Mouse (Mus musculus): ENCODE measurements at regions not wholly inside any gene's neighbourhood (a gene's known extent, or its start where the extent isn't known, plus 50 kb on each side); places are given as distances from the start of the nearest gene placed in this dataset.

- WGBS = 90% methylated on average over 6 of the region's 6 CpGs
- no peaks in the 10 kb centered on the region for H3K36me3 ChIP-seq (replicated peaks)
- no peak overlapping the region for H3K27ac ChIP-seq
- no peak overlapping the region for H3K9ac ChIP-seq
- no peaks in the 10 kb centered on the region for H3K9me3 ChIP-seq
- H3K4me3 ChIP-seq (replicated peaks) = no peak overlapping the region
- ATAC-seq (ENCODE audit: low FRiP score) = no peak
- H3K27me3 ChIP-seq = no peaks in the 10 kb centered on the region
- no peaks in the 10 kb centered on the region for H3K4me1 ChIP-seq
- H3K4me2 ChIP-seq = no peak overlapping the region
Measured at GRCm38 (mm10) chr10:25064701-25065362, 137.5 kb upstream of the Arg1 start.

GRCm38 (mm10) chr10:25061402-25062055 lies 134.2 kb upstream of the Arg1 start:
- H3K9me3 ChIP-seq = no peaks in the 10 kb centered on the region
- no peaks in the 10 kb centered on the region for H3K4me1 ChIP-seq
- 69% methylated on average over 13 of the region's 13 CpGs for WGBS
- H3K27me3 ChIP-seq = no peaks in the 10 kb centered on the region
- no peak for ATAC-seq (ENCODE audit: low FRiP score)
- no peak overlapping the region for H3K27ac ChIP-seq
- no peak overlapping the region for H3K9ac ChIP-seq
- no peak overlapping the region for H3K4me2 ChIP-seq
- H3K36me3 ChIP-seq (replicated peaks) = no peaks in the 10 kb centered on the region
- H3K4me3 ChIP-seq (replicated peaks) = no peak overlapping the region

DNA sequence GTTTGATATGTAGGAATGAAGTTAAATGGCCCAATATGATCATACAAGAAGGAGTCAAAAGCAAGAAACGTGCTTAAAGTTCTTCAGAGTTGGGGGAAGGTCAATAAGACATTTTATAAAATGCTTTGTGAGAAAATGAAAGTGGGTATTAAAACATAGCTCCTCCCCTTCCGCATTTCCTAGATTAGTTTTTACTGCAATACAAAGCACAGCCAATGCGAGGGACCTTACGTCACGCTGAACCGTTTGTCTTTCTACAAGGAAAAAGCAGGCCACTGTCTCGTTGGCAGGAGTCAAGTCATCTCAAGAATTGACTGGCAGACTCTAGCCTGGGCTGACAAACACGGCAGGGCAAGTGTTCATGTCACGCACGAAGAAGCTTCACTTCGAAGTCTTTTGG lies 131.4 kb upstream of the Arg1 start:
- no peak overlapping the region for H3K27ac ChIP-seq
- no peak overlapping the region for H3K4me3 ChIP-seq (replicated peaks)
- H3K36me3 ChIP-seq (replicated peaks) = no peaks in the 10 kb centered on the region
- no peaks in the 10 kb centered on the region for H3K27me3 ChIP-seq
- no peak overlapping the region for H3K4me2 ChIP-seq
- 87% methylated on average over 11 of the region's 11 CpGs for WGBS
- H3K4me1 ChIP-seq = no peaks in the 10 kb centered on the region
- no peak overlapping the region for H3K9ac ChIP-seq
- no peak for ATAC-seq (ENCODE audit: low FRiP score)
- H3K9me3 ChIP-seq = no peaks in the 10 kb centered on the region

DNA sequence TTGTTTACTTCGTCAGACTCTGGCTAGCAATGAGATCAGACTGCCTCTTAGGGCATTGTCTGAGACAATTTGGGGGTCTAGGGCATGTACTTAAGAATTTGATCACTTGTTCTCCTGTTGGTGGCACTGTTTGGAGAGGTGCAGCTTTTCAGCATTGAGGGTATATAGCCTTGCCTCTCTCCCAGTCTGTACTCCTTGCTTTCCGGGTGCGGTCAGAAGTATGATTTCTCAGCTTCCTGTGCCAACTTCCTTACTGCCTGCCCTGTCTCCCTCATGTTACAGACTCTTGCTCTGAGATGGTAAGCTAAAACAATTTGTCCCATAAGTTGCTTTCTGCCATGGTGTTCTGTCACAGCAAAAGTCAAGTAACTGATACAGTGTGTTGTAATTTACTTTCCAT lies 124.7 kb upstream of the Arg1 start:
- Histone ChIP-seq H3K9ac (no peak overlapping the region), H3K9me3 (no peaks in the 10 kb centered on the region), H3K27ac (no peak overlapping the region), H3K4me2 (no peak overlapping the region), H3K27me3 (no peaks in the 10 kb centered on the region), H3K4me3 (replicated peaks) (no peak overlapping the region), H3K36me3 (replicated peaks) (no peaks in the 10 kb centered on the region), H3K4me1 (no peaks in the 10 kb centered on the region)
- 65% methylated on average over 3 of the region's 3 CpGs for WGBS
- ATAC-seq (ENCODE audit: low FRiP score) = no peak

GRCm38 (mm10) chr10:25051368-25051874 lies 124.1 kb upstream of the Arg1 start:
- no peak overlapping the region for H3K27ac ChIP-seq
- no peak overlapping the region for H3K4me2 ChIP-seq
- no peaks in the 10 kb centered on the region for H3K36me3 ChIP-seq (replicated peaks)
- no peaks in the 10 kb centered on the region for H3K27me3 ChIP-seq
- no peaks in the 10 kb centered on the region for H3K4me1 ChIP-seq
- ATAC-seq (ENCODE audit: low FRiP score) = no peak
- WGBS = 81% methylated on average over 5 of the region's 5 CpGs
- H3K9me3 ChIP-seq = no peaks in the 10 kb centered on the region
- H3K9ac ChIP-seq = no peak overlapping the region
- no peak overlapping the region for H3K4me3 ChIP-seq (replicated peaks)

GRCm38 (mm10) chr10:25041221-25041620 lies 113.9 kb upstream of the Arg1 start:
- no peak overlapping the region for H3K4me3 ChIP-seq (replicated peaks)
- H3K4me1 ChIP-seq = no peaks in the 10 kb centered on the region
- no peak for ATAC-seq (ENCODE audit: low FRiP score)
- no peaks in the 10 kb centered on the region for H3K36me3 ChIP-seq (replicated peaks)
- H3K27me3 ChIP-seq = no peaks in the 10 kb centered on the region
- H3K4me2 ChIP-seq = no peak overlapping the region
- no peak overlapping the region for H3K9ac ChIP-seq
- no peaks in the 10 kb centered on the region for H3K9me3 ChIP-seq
- 90% methylated on average over 4 of the region's 4 CpGs for WGBS
- H3K27ac ChIP-seq = no peak overlapping the region

DNA sequence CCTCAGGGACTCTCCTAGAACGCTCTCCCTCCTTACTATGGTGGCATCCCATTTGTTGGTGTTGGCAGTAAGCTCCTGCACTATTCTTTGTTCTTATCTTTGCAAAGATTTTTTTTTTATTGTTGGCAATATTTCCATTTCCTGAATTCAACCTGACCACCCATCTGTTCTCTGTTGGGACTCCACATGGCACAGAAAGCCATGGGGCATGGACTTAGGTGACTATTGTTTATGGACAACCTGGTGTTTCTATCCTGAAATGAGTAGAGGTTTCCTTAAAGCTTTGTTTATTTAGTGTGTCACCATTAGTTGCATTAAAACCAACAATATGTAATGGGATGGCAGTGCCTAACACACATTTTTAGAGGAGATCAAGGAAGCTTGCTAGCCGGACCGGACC lies 112.6 kb upstream of the Arg1 start:
- 89% methylated on average over 3 of the region's 3 CpGs for WGBS
- ATAC-seq (ENCODE audit: low FRiP score) = no peak

DNA sequence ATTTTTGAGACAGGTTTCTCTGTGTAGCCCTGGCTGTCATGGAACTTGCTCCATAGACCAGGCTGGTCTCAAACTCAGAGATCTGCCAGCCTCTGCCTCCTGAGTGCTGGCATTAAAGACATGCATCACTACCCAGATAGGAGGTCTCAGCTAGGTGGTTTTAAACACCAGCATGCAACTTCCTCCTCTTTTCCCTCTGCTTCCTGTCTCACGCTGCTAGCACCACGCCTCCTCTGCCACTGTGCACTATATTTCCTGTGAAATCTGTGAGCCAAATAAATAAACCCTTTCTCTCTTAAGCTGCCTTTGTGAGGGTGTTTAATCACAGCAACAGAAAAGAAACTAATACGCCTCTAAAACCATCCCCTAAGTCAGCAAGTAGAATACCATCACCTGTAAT lies 109.6 kb upstream of the Arg1 start:
- Histone ChIP-seq H3K9me3 (no peaks in the 10 kb centered on the region), H3K27ac (no peak overlapping the region), H3K4me1 (no peaks in the 10 kb centered on the region), H3K36me3 (replicated peaks) (no peaks in the 10 kb centered on the region), H3K4me2 (no peak overlapping the region), H3K27me3 (no peaks in the 10 kb centered on the region), H3K9ac (no peak overlapping the region), H3K4me3 (replicated peaks) (no peak overlapping the region)
- WGBS = 82% methylated on average over 3 of the region's 3 CpGs
- ATAC-seq (ENCODE audit: low FRiP score) = no peak

More for the DNA sequence above, 112.6 kb upstream of the Arg1 start:
- Histone ChIP-seq H3K4me1 (no peaks in the 10 kb centered on the region), H3K36me3 (replicated peaks) (no peaks in the 10 kb centered on the region), H3K4me3 (replicated peaks) (no peak overlapping the region), H3K27me3 (no peaks in the 10 kb centered on the region), H3K9ac (no peak overlapping the region), H3K9me3 (no peaks in the 10 kb centered on the region), H3K4me2 (no peak overlapping the region), H3K27ac (no peak overlapping the region)

- Histone ChIP-seq H3K4me1 (no peaks in the 10 kb centered on the region), H3K27me3 (no peaks in the 10 kb centered on the region), H3K36me3 (replicated peaks) (no peaks in the 10 kb centered on the region), H3K9me3 (no peaks in the 10 kb centered on the region), H3K27ac (no peak overlapping the region), H3K9ac (no peak overlapping the region), H3K4me3 (replicated peaks) (no peak overlapping the region), H3K4me2 (no peak overlapping the region)
- ATAC-seq (ENCODE audit: low FRiP score) = no peak
- WGBS = 74% methylated on average over 6 of the region's 6 CpGs
Measured at GRCm38 (mm10) chr10:25035363-25035762, 108.1 kb upstream of the Arg1 start.

- Histone ChIP-seq H3K9me3 (no peaks in the 10 kb centered on the region), H3K4me2 (no peak overlapping the region), H3K36me3 (replicated peaks) (no peaks in the 10 kb centered on the region), H3K27ac (no peak overlapping the region), H3K9ac (no peak overlapping the region), H3K4me1 (0 out of 2 replicates have a peak, but pooled peaks cover 4% of the 10 kb centered on the region), H3K27me3 (no peaks in the 10 kb centered on the region), H3K4me3 (replicated peaks) (no peak overlapping the region)
- WGBS = 87% methylated on average over 1 of the region's 1 CpGs
- ATAC-seq (ENCODE audit: low FRiP score) = no peak
Measured at GRCm38 (mm10) chr10:25032625-25033024, 105.3 kb upstream of the Arg1 start.

DNA sequence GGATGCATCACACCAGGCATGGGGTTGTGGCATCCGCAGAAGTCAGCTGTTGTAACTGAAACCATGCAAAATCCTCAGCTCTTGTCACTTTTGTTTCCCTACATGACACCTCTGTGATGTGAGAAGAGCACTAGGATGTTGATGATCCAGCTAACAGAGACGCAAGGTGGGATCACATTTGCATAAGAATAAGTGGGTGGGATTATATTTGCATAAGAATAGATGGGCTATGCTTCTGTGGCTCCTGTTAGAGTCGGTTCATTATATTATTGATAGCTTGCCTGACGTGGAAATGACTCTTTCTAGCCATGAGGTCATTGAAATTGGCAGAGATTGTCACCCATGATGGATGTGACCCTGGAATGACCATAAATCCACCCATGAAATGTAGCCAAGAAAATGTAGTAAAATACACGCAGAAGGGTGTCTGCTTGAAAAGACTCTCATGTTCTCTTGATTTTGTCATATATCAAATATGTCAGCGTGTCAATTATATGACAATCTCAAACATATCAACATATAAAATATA lies 102.2 kb upstream of the Arg1 start:
- Histone ChIP-seq H3K4me3 (replicated peaks) (no peak overlapping the region), H3K4me2 (no peak overlapping the region), H3K27ac (no peak overlapping the region), H3K36me3 (replicated peaks) (no peaks in the 10 kb centered on the region), H3K27me3 (no peaks in the 10 kb centered on the region), H3K4me1 (peaks cover 6% of the 10 kb centered on the region; the same call in 1 of the 2 replicates), H3K9me3 (no peaks in the 10 kb centered on the region; the same call in 1 of the 2 replicates), H3K9ac (no peak overlapping the region)
- no peak for ATAC-seq (ENCODE audit: low FRiP score)
- WGBS = 43% methylated on average over 6 of the region's 6 CpGs

- H3K9ac ChIP-seq = no peak overlapping the region
- peak; percentile 86 for ATAC-seq (ENCODE audit: low FRiP score)
- H3K4me3 ChIP-seq (replicated peaks) = no peak overlapping the region
- no peak overlapping the region for H3K4me2 ChIP-seq
- no peaks in the 10 kb centered on the region; the same call in 1 of the 2 replicates for H3K9me3 ChIP-seq
- no peaks in the 10 kb centered on the region for H3K36me3 ChIP-seq (replicated peaks)
- H3K27ac ChIP-seq = peak overlapping the region; percentile 37; the same call in 1 of the 2 replicates
- H3K4me1 ChIP-seq = peaks cover 12% of the 10 kb centered on the region; the same call in 1 of the 2 replicates
- no peaks in the 10 kb centered on the region for H3K27me3 ChIP-seq
- WGBS = 33% methylated on average over 7 of the region's 7 CpGs
Measured at GRCm38 (mm10) chr10:25023601-25024157, 96.4 kb upstream of the Arg1 start.
